Mouse (Mus musculus) cortical plate, adult 2 months (tissue): ENCODE data around the gene Ncbp1.

ENCODE experiments used
- CTCF ChIP-seq: fragments of 200-500 bp; IDR thresholded peaks from 2 replicates; pipeline ENCODE4 v1.5.1; 2011; ENCODE audit warnings: mild to moderate bottlenecking, control low read depth, low read length; ENCODE audit not compliant: insufficient read depth; ENCODE audit errors: extremely low read depth
- POLR2A ChIP-seq: fragments of 200-500 bp; IDR thresholded peaks from 2 replicates; pipeline ENCODE4 v1.6.1; 2011; ENCODE audit warnings: mild to moderate bottlenecking, low read length, control low read depth; ENCODE audit not compliant: insufficient read depth; ENCODE audit errors: extremely low read depth

GRCm38 (mm10) chr4:46097591-46097990 lies 40.8 kb upstream of the Ncbp1 start:
- TF ChIP-seq CTCF: no peak
- no peak for TF ChIP-seq POLR2A
